Comparison of ENCODE assay signal across 9 mouse cellular contexts in genomic region chr5:114139175-114139574, GRCm38 (mm10). TPM values are rescaled to one million over a fixed set of nuclear protein-coding genes. Genes with fewer than 3 reads are reported as not detected.
DNase-seq lines count a peak whose midpoint lies in the region; ATAC-seq lines count a peak whose summit lies in the region.
"Had no signal": no experiment of that assay in that cellular context is flagged by ENCODE, and none has a peak within 500 bp of the region (broad histone marks: within the 10 kb centered on the region; RNA-seq: fewer than 3 reads in every experiment).

No protein-coding gene starts in this region.

- H3K9me3 ChIP-seq in limb, embryonic 12.5 days, result no peaks in the 10 kb centered on the region
- no peaks in the 10 kb centered on the region for H3K9me3 ChIP-seq in limb, embryonic 10.5 days (replicated peaks)
- no peaks in the 10 kb centered on the region for H3K9me3 ChIP-seq in forebrain, embryonic 13.5 days (replicated peaks)
- H3K9me3 ChIP-seq in heart, embryonic 14.5 days (ENCODE audit: control insufficient read depth, low read length), result no peaks in the 10 kb centered on the region
- H3K9me3 ChIP-seq in kidney, embryonic 16.5 days (ENCODE audit: low read length), result no peaks in the 10 kb centered on the region
- no peaks in the 10 kb centered on the region for H3K9me3 ChIP-seq in liver, embryonic 13.5 days (replicated peaks)
- H3K9me3 ChIP-seq in neural tube, embryonic 15.5 days (replicated peaks), result no peaks in the 10 kb centered on the region
- H3K9me3 ChIP-seq: embryonic facial prominence, embryonic 15.5 days had no signal

- no peak overlapping the region for H3K4me3 ChIP-seq in limb, embryonic 12.5 days (replicated peaks)
- no peak overlapping the region for H3K4me3 ChIP-seq in limb, embryonic 10.5 days
- no peak overlapping the region for H3K4me3 ChIP-seq in forebrain, embryonic 13.5 days
- no peak overlapping the region for H3K4me3 ChIP-seq in heart, embryonic 14.5 days (ENCODE audit: control insufficient read depth in 1 of 2, insufficient read depth in 1 of 2, low read depth in 1 of 2, low read length in 2 of 2)
- no peak overlapping the region for H3K4me3 ChIP-seq in kidney, embryonic 16.5 days (ENCODE audit: low read length)
- H3K4me3 ChIP-seq in liver, embryonic 13.5 days (replicated peaks), result no peak overlapping the region
- H3K4me3 ChIP-seq in neural tube, embryonic 15.5 days (replicated peaks), result no peak overlapping the region
- H3K4me3 ChIP-seq: embryonic facial prominence, embryonic 15.5 days had no signal

- peaks cover 57% of the 10 kb centered on the region for H3K36me3 ChIP-seq in limb, embryonic 12.5 days
- peaks cover 62% of the 10 kb centered on the region for H3K36me3 ChIP-seq in limb, embryonic 10.5 days
- H3K36me3 ChIP-seq in forebrain, embryonic 13.5 days (ENCODE audit: poor library complexity, severe bottlenecking), result peaks cover 37% of the 10 kb centered on the region
- peaks cover 20% of the 10 kb centered on the region for H3K36me3 ChIP-seq in heart, embryonic 14.5 days (ENCODE audit: control insufficient read depth, insufficient read depth, low read length)
- peaks cover 6% of the 10 kb centered on the region; the same call in 1 of the 2 replicates for H3K36me3 ChIP-seq in kidney, embryonic 16.5 days (ENCODE audit: insufficient read depth, low read length)
- peaks cover 41% of the 10 kb centered on the region for H3K36me3 ChIP-seq in liver, embryonic 13.5 days
- H3K36me3 ChIP-seq in neural tube, embryonic 15.5 days, result no peaks in the 10 kb centered on the region

- H3K27me3 ChIP-seq in limb, embryonic 12.5 days, result no peaks in the 10 kb centered on the region
- H3K27me3 ChIP-seq in limb, embryonic 10.5 days (ENCODE audit: low read depth, poor library complexity, severe bottlenecking), result no peaks in the 10 kb centered on the region
- H3K27me3 ChIP-seq in forebrain, embryonic 13.5 days, result no peaks in the 10 kb centered on the region
- no peaks in the 10 kb centered on the region for H3K27me3 ChIP-seq in heart, embryonic 14.5 days (ENCODE audit: control insufficient read depth, insufficient read depth, low read length)
- H3K27me3 ChIP-seq in kidney, embryonic 16.5 days (ENCODE audit: insufficient read depth, low read length), result no peaks in the 10 kb centered on the region
- no peaks in the 10 kb centered on the region for H3K27me3 ChIP-seq in liver, embryonic 13.5 days
- no peaks in the 10 kb centered on the region for H3K27me3 ChIP-seq in neural tube, embryonic 15.5 days (replicated peaks)
- H3K27me3 ChIP-seq: embryonic facial prominence, embryonic 15.5 days had no signal

- H3K4me1 ChIP-seq in limb, embryonic 12.5 days (replicated peaks), result peaks cover 26% of the 10 kb centered on the region
- peaks cover 8% of the 10 kb centered on the region for H3K4me1 ChIP-seq in limb, embryonic 10.5 days
- peaks cover 32% of the 10 kb centered on the region for H3K4me1 ChIP-seq in forebrain, embryonic 13.5 days
- H3K4me1 ChIP-seq in heart, embryonic 14.5 days (ENCODE audit: control insufficient read depth in 2 of 2, insufficient read depth in 2 of 2, low read length in 2 of 2), result peaks cover 30 to 50% of the 10 kb centered on the region in 2 experiments
- peaks cover 24% of the 10 kb centered on the region for H3K4me1 ChIP-seq in kidney, embryonic 16.5 days (ENCODE audit: insufficient read depth, low read length)
- peaks cover 17% of the 10 kb centered on the region for H3K4me1 ChIP-seq in liver, embryonic 13.5 days (replicated peaks)
- peaks cover 27% of the 10 kb centered on the region for H3K4me1 ChIP-seq in neural tube, embryonic 15.5 days

- no peak overlapping the region for H3K9ac ChIP-seq in limb, embryonic 12.5 days (replicated peaks)
- H3K9ac ChIP-seq in forebrain, embryonic 13.5 days, result no peak overlapping the region
- peak overlapping the region; percentile 38 for H3K9ac ChIP-seq in heart, embryonic 14.5 days (ENCODE audit: low read length)
- peak overlapping the region; percentile 27; the same call in 1 of the 2 replicates for H3K9ac ChIP-seq in kidney, embryonic 16.5 days (replicated peaks; ENCODE audit: low read length)
- H3K9ac ChIP-seq in liver, embryonic 13.5 days, result no peak overlapping the region
- H3K9ac ChIP-seq in neural tube, embryonic 15.5 days (replicated peaks), result no peak overlapping the region
- H3K9ac ChIP-seq: embryonic facial prominence, embryonic 15.5 days had no signal

- no peak for DNase-seq in limb, embryonic 10.5 days (ENCODE audit: low spot score)
- no peak for DNase-seq in liver, embryonic 13.5 days

- H3K27ac ChIP-seq in limb, embryonic 12.5 days, result peak overlapping the region; percentile 57
- no peak overlapping the region for H3K27ac ChIP-seq in limb, embryonic 10.5 days
- H3K27ac ChIP-seq in forebrain, embryonic 13.5 days, result peak overlapping the region; percentile 87
- H3K27ac ChIP-seq in heart, embryonic 14.5 days (replicated peaks in 1 of 2; ENCODE audit: control insufficient read depth in 1 of 2, insufficient read depth in 1 of 2, low read depth in 2 of 2, low read length in 2 of 2), result peak overlapping the region; percentile 86 to 91
- H3K27ac ChIP-seq in kidney, embryonic 16.5 days (ENCODE audit: low read length), result peak overlapping the region; percentile 83
- H3K27ac ChIP-seq in liver, embryonic 13.5 days, result no peak overlapping the region
- peak overlapping the region; percentile 77 for H3K27ac ChIP-seq in neural tube, embryonic 15.5 days (replicated peaks)

- H3K4me2 ChIP-seq in limb, embryonic 12.5 days, result 0 out of 2 replicates have a peak overlapping the region, but pooled peaks have one; percentile 9
- peak overlapping the region; percentile 17 for H3K4me2 ChIP-seq in forebrain, embryonic 13.5 days
- H3K4me2 ChIP-seq in heart, embryonic 14.5 days (ENCODE audit: low read length), result peak overlapping the region; percentile 45
- peak overlapping the region; percentile 13; the same call in 1 of the 2 replicates for H3K4me2 ChIP-seq in kidney, embryonic 16.5 days (replicated peaks; ENCODE audit: low read depth, low read length)
- H3K4me2 ChIP-seq in liver, embryonic 13.5 days, result no peak overlapping the region
- H3K4me2 ChIP-seq in neural tube, embryonic 15.5 days, result peak overlapping the region; percentile 23; the same call in 1 of the 2 replicates
- H3K4me2 ChIP-seq: embryonic facial prominence, embryonic 15.5 days had no signal

- 57% methylated on average over 9 of the region's 9 CpGs for WGBS in limb, embryonic 12.5 days
- WGBS in limb, embryonic 10.5 days, result 78% methylated on average over 9 of the region's 9 CpGs
- 15% methylated on average over 9 of the region's 9 CpGs for WGBS in forebrain, embryonic 13.5 days
- WGBS in heart, embryonic 14.5 days, result 18% methylated on average over 9 of the region's 9 CpGs
- WGBS in kidney, embryonic 16.5 days, result 26% methylated on average over 9 of the region's 9 CpGs
- 66% methylated on average over 9 of the region's 9 CpGs for WGBS in liver, embryonic 13.5 days (ENCODE audit: insufficient replicate concordance)
- 11% methylated on average over 9 of the region's 9 CpGs for WGBS in neural tube, embryonic 15.5 days

- ATAC-seq in limb, embryonic 12.5 days (ENCODE audit: insufficient number of reproducible peaks, insufficient read depth, low FRiP score, low TSS enrichment, low read depth), result no peak
- peak; percentile 84 for ATAC-seq in forebrain, embryonic 13.5 days
- ATAC-seq in heart, embryonic 14.5 days (ENCODE audit: insufficient number of reproducible peaks, insufficient read depth, low FRiP score, low read depth), result peak; percentile 87
- ATAC-seq in kidney, embryonic 16.5 days (ENCODE audit: low FRiP score, low TSS enrichment), result peak; percentile 71; the same call in 1 of the 2 replicates
- ATAC-seq in liver, embryonic 13.5 days (ENCODE audit: low read depth), result peak; percentile 58
- peak; percentile 87 for ATAC-seq in neural tube, embryonic 15.5 days (ENCODE audit: low FRiP score)
- ATAC-seq in megakaryocyte-erythroid progenitor cell, adult 5-6 weeks (replicated peaks; ENCODE audit: low FRiP score, low TSS enrichment, poor library complexity, severe bottlenecking), result no peak

RNA-seq across cellular contexts. Expression of gene Acacb, which starts 7.2 kb away (rescaled TPM):
- 4.7 TPM in 2 replicates for polyA plus RNA-seq in limb, embryonic 12.5 days (2016; fragmentation: Nextera tagmentation; extraction: Ambion mirVana)
- polyA plus RNA-seq in limb, embryonic 10.5 days (2016; fragmentation: Nextera tagmentation; extraction: Ambion mirVana), result 4.8 and 5.8 TPM in 2 replicates
- 0.96 and 1.5 TPM in 2 replicates for polyA plus RNA-seq in forebrain, embryonic 13.5 days (2015; fragmentation: Nextera tagmentation; extraction: Ambion mirVana)
- polyA plus RNA-seq in heart, embryonic 14.5 days (2014; fragmentation: Nextera tagmentation; extraction: Ambion mirVana), result 12.1 and 13.7 TPM in 2 replicates
- polyA plus RNA-seq in kidney, embryonic 16.5 days (2015; fragmentation: Nextera tagmentation; extraction: Ambion mirVana), result 4.7 and 5.7 TPM in 2 replicates
- polyA plus RNA-seq in liver, embryonic 13.5 days (2015; fragmentation: Nextera tagmentation; extraction: Ambion mirVana), result 0.28 and 0.56 TPM in 2 replicates
- 4.7 and 5.0 TPM in 2 replicates for polyA plus RNA-seq in neural tube, embryonic 15.5 days (2015; fragmentation: Nextera tagmentation; extraction: Ambion mirVana)
- 2.2 and 3.8 TPM in 2 replicates for total RNA-seq in megakaryocyte-erythroid progenitor cell, adult 5-6 weeks (2014; fragmentation: Nextera tagmentation)
- total RNA-seq in megakaryocyte-erythroid progenitor cell, adult 5-6 weeks (2017), result 0.27 and 0.28 TPM in 2 replicates

RNA-seq across cellular contexts. Expression of gene Ung, which starts 9.0 kb away (rescaled TPM):
- 61.7 and 63.0 TPM in 2 replicates for polyA plus RNA-seq in limb, embryonic 12.5 days (2016; fragmentation: Nextera tagmentation; extraction: Ambion mirVana)
- polyA plus RNA-seq in limb, embryonic 10.5 days (2016; fragmentation: Nextera tagmentation; extraction: Ambion mirVana), result 81.3 and 91.8 TPM in 2 replicates
- 45.3 and 46.6 TPM in 2 replicates for polyA plus RNA-seq in forebrain, embryonic 13.5 days (2015; fragmentation: Nextera tagmentation; extraction: Ambion mirVana)
- polyA plus RNA-seq in heart, embryonic 14.5 days (2014; fragmentation: Nextera tagmentation; extraction: Ambion mirVana), result 28.3 and 34.1 TPM in 2 replicates
- 56.2 and 57.0 TPM in 2 replicates for polyA plus RNA-seq in kidney, embryonic 16.5 days (2015; fragmentation: Nextera tagmentation; extraction: Ambion mirVana)
- polyA plus RNA-seq in liver, embryonic 13.5 days (2015; fragmentation: Nextera tagmentation; extraction: Ambion mirVana), result 28.9 and 31.9 TPM in 2 replicates
- polyA plus RNA-seq in neural tube, embryonic 15.5 days (2015; fragmentation: Nextera tagmentation; extraction: Ambion mirVana), result 9.2 and 20.7 TPM in 2 replicates
- 31.8 and 32.9 TPM in 2 replicates for total RNA-seq in megakaryocyte-erythroid progenitor cell, adult 5-6 weeks (2014; fragmentation: Nextera tagmentation)
- total RNA-seq in megakaryocyte-erythroid progenitor cell, adult 5-6 weeks (2017), result 26.4 and 28.8 TPM in 2 replicates

RNA-seq across cellular contexts. Expression of gene Alkbh2, which starts 11.2 kb away (rescaled TPM):
- 13.8 and 16.1 TPM in 2 replicates for polyA plus RNA-seq in limb, embryonic 12.5 days (2016; fragmentation: Nextera tagmentation; extraction: Ambion mirVana)
- polyA plus RNA-seq in limb, embryonic 10.5 days (2016; fragmentation: Nextera tagmentation; extraction: Ambion mirVana), result 12.9 and 16.1 TPM in 2 replicates
- 6.7 and 9.0 TPM in 2 replicates for polyA plus RNA-seq in forebrain, embryonic 13.5 days (2015; fragmentation: Nextera tagmentation; extraction: Ambion mirVana)
- 9.1 and 9.8 TPM in 2 replicates for polyA plus RNA-seq in heart, embryonic 14.5 days (2014; fragmentation: Nextera tagmentation; extraction: Ambion mirVana)
- 8.7 and 9.1 TPM in 2 replicates for polyA plus RNA-seq in kidney, embryonic 16.5 days (2015; fragmentation: Nextera tagmentation; extraction: Ambion mirVana)
- 4.5 and 5.1 TPM in 2 replicates for polyA plus RNA-seq in liver, embryonic 13.5 days (2015; fragmentation: Nextera tagmentation; extraction: Ambion mirVana)
- 6.2 and 7.8 TPM in 2 replicates for polyA plus RNA-seq in neural tube, embryonic 15.5 days (2015; fragmentation: Nextera tagmentation; extraction: Ambion mirVana)
- total RNA-seq in megakaryocyte-erythroid progenitor cell, adult 5-6 weeks (2014; fragmentation: Nextera tagmentation), result 11.5 and 13.4 TPM in 2 replicates
- total RNA-seq in megakaryocyte-erythroid progenitor cell, adult 5-6 weeks (2017), result 2.1 and 9.6 TPM in 2 replicates

RNA-seq across cellular contexts. Expression of gene Svop, which starts 47.8 kb away (rescaled TPM):
- polyA plus RNA-seq in limb, embryonic 12.5 days (2016; fragmentation: Nextera tagmentation; extraction: Ambion mirVana), result 0.08 TPM in 1 of 2 replicates, not detected in the other
- 0.08 TPM in 1 of 2 replicates, not detected in the other for polyA plus RNA-seq in limb, embryonic 10.5 days (2016; fragmentation: Nextera tagmentation; extraction: Ambion mirVana)
- 52.2 and 57.1 TPM in 2 replicates for polyA plus RNA-seq in forebrain, embryonic 13.5 days (2015; fragmentation: Nextera tagmentation; extraction: Ambion mirVana)
- polyA plus RNA-seq in heart, embryonic 14.5 days (2014; fragmentation: Nextera tagmentation; extraction: Ambion mirVana), result 0.11 TPM in 1 of 2 replicates, not detected in the other
- polyA plus RNA-seq in kidney, embryonic 16.5 days (2015; fragmentation: Nextera tagmentation; extraction: Ambion mirVana), result 0.36 and 0.42 TPM in 2 replicates
- polyA plus RNA-seq in liver, embryonic 13.5 days (2015; fragmentation: Nextera tagmentation; extraction: Ambion mirVana), result 0.05 TPM in 1 of 2 replicates, not detected in the other
- polyA plus RNA-seq in neural tube, embryonic 15.5 days (2015; fragmentation: Nextera tagmentation; extraction: Ambion mirVana), result 76.6 and 90.0 TPM in 2 replicates
- not detected in 2 replicates for total RNA-seq in megakaryocyte-erythroid progenitor cell, adult 5-6 weeks (2014; fragmentation: Nextera tagmentation)
- total RNA-seq in megakaryocyte-erythroid progenitor cell, adult 5-6 weeks (2017), result not detected in 2 replicates

Comparison
In these comparisons a context has a peak if more than half of its experiments do, and no peak if none do; other contexts are left out.
1. H3K27ac ChIP-seq: peak in limb, embryonic 12.5 days (single experiment), forebrain, embryonic 13.5 days (single experiment), heart, embryonic 14.5 days (2 of 2), kidney, embryonic 16.5 days (single experiment) and neural tube, embryonic 15.5 days (single experiment); none in limb, embryonic 10.5 days (single experiment) and liver, embryonic 13.5 days (single experiment).
2. ATAC-seq: peak in forebrain, embryonic 13.5 days (single experiment), heart, embryonic 14.5 days (single experiment), kidney, embryonic 16.5 days (single experiment), liver, embryonic 13.5 days (single experiment) and neural tube, embryonic 15.5 days (single experiment); none in limb, embryonic 12.5 days (single experiment) and megakaryocyte-erythroid progenitor cell, adult 5-6 weeks (single experiment).
3. H3K9ac ChIP-seq: peak in heart, embryonic 14.5 days (single experiment) and kidney, embryonic 16.5 days (single experiment); none in limb, embryonic 12.5 days (single experiment), forebrain, embryonic 13.5 days (single experiment), liver, embryonic 13.5 days (single experiment) and neural tube, embryonic 15.5 days (single experiment).